Mouse (Mus musculus): Measurements from ENCODE around the gene Ift81.
"Not testable (repeated sequence)": the region's sequence is repeated elsewhere in the genome, so short reads cannot be mapped to it uniquely, and the experiment has no call there.

The Ift81 gene

GRCm38 (mm10) chr5:122613908-122614732 lies at the start of gene Ift81:
TSS of gene Ift81 (minus strand) at chr5:122614518.
- peak; percentile 91 for DNase-seq (ENCODE audit: low spot score)

GRCm38 (mm10) chr5:122662501-122662900 lies 48.2 kb upstream of the Ift81 start:
- DNase-seq (ENCODE audit: low spot score), result no peak

- DNase-seq (ENCODE audit: low spot score), result no peak
These were observed 42.5 kb upstream of the Ift81 start for GRCm38 (mm10) chr5:122656808-122657207.

- no peak for DNase-seq (ENCODE audit: low spot score)
These were observed 39.9 kb upstream of the Ift81 start for GRCm38 (mm10) chr5:122654268-122654573.

- DNase-seq (ENCODE audit: low spot score), result no peak
These were observed 39.3 kb upstream of the Ift81 start for GRCm38 (mm10) chr5:122653446-122654267.

GRCm38 (mm10) chr5:122653112-122653445 lies 38.8 kb upstream of the Ift81 start:
- no peak for DNase-seq (ENCODE audit: low spot score)

- no peak for DNase-seq (ENCODE audit: low spot score)
These were observed 38.2 kb upstream of the Ift81 start for GRCm38 (mm10) chr5:122652506-122652905.

GRCm38 (mm10) chr5:122650100-122650499 lies 35.8 kb upstream of the Ift81 start:
- no peak for DNase-seq (ENCODE audit: low spot score)

GRCm38 (mm10) chr5:122649264-122649663 lies 34.9 kb upstream of the Ift81 start:
- DNase-seq (ENCODE audit: low spot score), result no peak

GRCm38 (mm10) chr5:122647952-122648374 lies 33.6 kb upstream of the Ift81 start:
- not testable (repeated sequence) for DNase-seq (ENCODE audit: low spot score)

- no peak for DNase-seq (ENCODE audit: low spot score)
These were observed 33.1 kb upstream of the Ift81 start for GRCm38 (mm10) chr5:122647256-122647924.

- DNase-seq (ENCODE audit: low spot score), result no peak
These were observed 31.7 kb upstream of the Ift81 start for GRCm38 (mm10) chr5:122646050-122646449.

- no peak for DNase-seq (ENCODE audit: low spot score)
These were observed 31.0 kb upstream of the Ift81 start for GRCm38 (mm10) chr5:122645290-122645689.

GRCm38 (mm10) chr5:122644111-122644607 lies 29.8 kb upstream of the Ift81 start:
- DNase-seq (ENCODE audit: low spot score), result no peak

GRCm38 (mm10) chr5:122643701-122644100 lies 29.4 kb upstream of the Ift81 start, which contains the start of gene P2rx7:
TSS of gene P2rx7 (plus strand) at chr5:122643911.
- peak; percentile 22 for DNase-seq (ENCODE audit: low spot score)

- DNase-seq (ENCODE audit: low spot score), result no peak
These were observed 25.7 kb upstream of the Ift81 start for GRCm38 (mm10) chr5:122639986-122640385.

GRCm38 (mm10) chr5:122639517-122639916 lies 25.2 kb upstream of the Ift81 start:
- no peak for DNase-seq (ENCODE audit: low spot score)

GRCm38 (mm10) chr5:122638296-122638695 lies 24.0 kb upstream of the Ift81 start:
- DNase-seq (ENCODE audit: low spot score), result no peak

- DNase-seq (ENCODE audit: low spot score), result peak; percentile 34
These were observed 22.6 kb upstream of the Ift81 start for GRCm38 (mm10) chr5:122636958-122637357.

- DNase-seq (ENCODE audit: low spot score), result no peak
These were observed 22.0 kb upstream of the Ift81 start for GRCm38 (mm10) chr5:122636308-122636707.

GRCm38 (mm10) chr5:122635228-122635627 lies 20.9 kb upstream of the Ift81 start:
- DNase-seq (ENCODE audit: low spot score), result no peak

- peak; percentile 93 for DNase-seq (ENCODE audit: low spot score)
These were observed 12.9 kb upstream of the Ift81 start for GRCm38 (mm10) chr5:122627243-122627642.

Measured in adipocyte (in vitro differentiated cells).